Mouse (Mus musculus) urinary bladder, postnatal 4 days (tissue): Measurements from ENCODE around the gene Adh1.

Experiments
- DNase-seq, 2 experiments: peaks; one replicate each; pipeline ENCODE4 v3.0.0; 2021 to 2022; ENCODE audit warnings: low spot score in 2 of 2

Gene Adh1

GRCm38 (mm10) chr3:138260721-138261669 is at the start of gene Adh1:
TSS of gene Adh1 (plus strand) at chr3:138260991.
- no peak for DNase-seq

- no peak for DNase-seq
Measured at GRCm38 (mm10) chr3:138212431-138212951, 48.3 kb upstream of the Adh1 start.

GRCm38 (mm10) chr3:138215395-138215989 is 45.3 kb upstream of the Adh1 start:
- no peak for DNase-seq

- DNase-seq = no peak
Measured at GRCm38 (mm10) chr3:138216091-138216490, 44.7 kb upstream of the Adh1 start.

GRCm38 (mm10) chr3:138217631-138218264 is 43.0 kb upstream of the Adh1 start, which contains the start of gene Adh7:
TSS of gene Adh7 (plus strand) at chr3:138217760.
- DNase-seq = no peak

- no peak for DNase-seq
Measured at GRCm38 (mm10) chr3:138221116-138221515, 39.7 kb upstream of the Adh1 start.

GRCm38 (mm10) chr3:138222511-138222910 is 38.3 kb upstream of the Adh1 start:
- no peak for DNase-seq

GRCm38 (mm10) chr3:138222952-138223351 is 37.8 kb upstream of the Adh1 start:
- no peak for DNase-seq

GRCm38 (mm10) chr3:138224363-138224954 is 36.3 kb upstream of the Adh1 start:
- peak in 1 of 2 experiments; percentile 6 for DNase-seq

- no peak for DNase-seq
Measured at GRCm38 (mm10) chr3:138225331-138225730, 35.5 kb upstream of the Adh1 start.

GRCm38 (mm10) chr3:138225853-138226252 is 34.9 kb upstream of the Adh1 start:
- no peak for DNase-seq

GRCm38 (mm10) chr3:138226476-138226875 is 34.3 kb upstream of the Adh1 start:
- no peak for DNase-seq

- no peak for DNase-seq
Measured at GRCm38 (mm10) chr3:138227082-138227481, 33.7 kb upstream of the Adh1 start.

- DNase-seq = no peak
Measured at GRCm38 (mm10) chr3:138227782-138228181, 33.0 kb upstream of the Adh1 start.

- no peak for DNase-seq
Measured at GRCm38 (mm10) chr3:138229448-138229847, 31.3 kb upstream of the Adh1 start.

- DNase-seq = no peak
Measured at GRCm38 (mm10) chr3:138230266-138230665, 30.5 kb upstream of the Adh1 start.

GRCm38 (mm10) chr3:138231531-138231930 is 29.3 kb upstream of the Adh1 start:
- DNase-seq = no peak

- DNase-seq = no peak
Measured at GRCm38 (mm10) chr3:138236546-138237163, 24.1 kb upstream of the Adh1 start.

- DNase-seq = no peak
Measured at GRCm38 (mm10) chr3:138238046-138238445, 22.7 kb upstream of the Adh1 start.

- DNase-seq = no peak
Measured at GRCm38 (mm10) chr3:138239461-138239860, 21.3 kb upstream of the Adh1 start.

- DNase-seq = no peak
Measured at GRCm38 (mm10) chr3:138240411-138240810, 20.4 kb upstream of the Adh1 start.
